Mouse (Mus musculus): ENCODE measurements around the gene Pdpr. TPM values are rescaled to one million over a fixed set of nuclear protein-coding genes. Genes with fewer than 3 reads are reported as not detected.
"Not testable (repeated sequence)": the region's sequence is repeated elsewhere in the genome, so short reads cannot be mapped to it uniquely, and the experiment has no call there.

The Pdpr gene
- total RNA-seq, 1 experiment from 2014 or later = 19.0 TPM

GRCm38 (mm10) chr8:111079861-111080271, 14.6 kb upstream of the Pdpr start:
- 0 out of 4 replicates have a peak, but pooled peaks of 1 of the 2 experiments have one; percentile 32 for ATAC-seq (replicated peaks in 1 of 2; ENCODE audit: insufficient read depth in 1 of 2, low FRiP score in 2 of 2, low TSS enrichment in 1 of 2, low read depth in 1 of 2, poor library complexity in 2 of 2, severe bottlenecking in 2 of 2)

DNA sequence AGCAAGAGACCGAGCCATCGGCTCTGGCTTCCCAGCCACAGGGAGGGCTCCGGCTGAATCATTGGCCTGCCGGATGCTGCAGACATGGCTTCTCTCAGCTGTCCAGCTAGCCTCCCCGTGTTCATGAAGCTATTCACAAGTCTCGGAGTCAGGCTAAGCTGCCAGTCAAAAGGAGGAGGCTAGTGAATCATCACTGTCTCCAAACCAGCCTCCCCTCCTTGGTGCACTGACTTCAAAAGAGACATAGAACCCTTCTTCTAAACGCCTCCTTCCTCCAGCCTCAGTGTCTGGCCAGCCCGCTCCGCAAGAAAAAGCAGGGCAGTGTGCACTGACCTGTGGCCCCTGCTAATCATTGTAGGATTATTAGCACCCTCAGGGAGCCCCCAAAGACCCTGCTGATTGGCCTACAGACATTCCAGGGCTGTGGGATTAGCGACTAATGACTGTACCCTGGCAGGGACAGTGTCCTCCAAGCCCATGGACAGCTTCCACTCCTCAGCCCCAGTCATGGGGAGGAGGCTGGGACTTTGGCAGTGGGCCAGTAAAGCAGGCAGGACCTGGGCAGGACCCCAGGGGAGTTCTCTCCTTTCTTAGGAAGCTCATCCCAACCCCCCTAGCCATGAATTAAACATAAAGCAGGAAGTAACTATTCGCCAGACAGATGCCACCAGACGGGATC, 12.7 kb upstream of the Pdpr start:
- ATAC-seq (replicated peaks in 1 of 2; ENCODE audit: insufficient read depth in 1 of 2, low FRiP score in 2 of 2, low TSS enrichment in 1 of 2, low read depth in 1 of 2, poor library complexity in 2 of 2, severe bottlenecking in 2 of 2) = no peak

DNA sequence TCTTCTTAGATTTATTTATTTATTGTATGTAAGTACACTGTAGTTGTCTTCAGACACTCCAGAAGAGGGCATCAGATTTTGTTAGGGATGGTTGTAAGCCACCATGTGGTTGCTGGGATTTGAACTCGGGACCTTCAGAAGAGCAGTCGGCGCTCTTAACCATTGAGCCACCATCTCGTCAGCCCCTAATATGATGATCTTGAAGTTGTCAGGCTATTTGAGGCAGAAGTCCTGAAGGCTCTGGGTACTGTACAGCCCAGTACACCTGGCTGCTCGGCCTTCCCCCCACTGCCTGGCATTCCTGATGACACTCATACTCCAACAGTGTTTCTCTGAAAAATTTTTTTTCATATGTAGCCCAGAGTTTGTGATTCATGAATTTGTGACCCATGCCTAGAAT, 10.5 kb upstream of the Pdpr start:
- not testable (repeated sequence) for ATAC-seq (replicated peaks in 1 of 2; ENCODE audit: insufficient read depth in 1 of 2, low FRiP score in 2 of 2, low TSS enrichment in 1 of 2, low read depth in 1 of 2, poor library complexity in 2 of 2, severe bottlenecking in 2 of 2)

- ATAC-seq (replicated peaks in 1 of 2; ENCODE audit: insufficient read depth in 1 of 2, low FRiP score in 2 of 2, low TSS enrichment in 1 of 2, low read depth in 1 of 2, poor library complexity in 2 of 2, severe bottlenecking in 2 of 2) = peak; percentile 63 to 67; a peak in 3 of 4 replicates
Measured at GRCm38 (mm10) chr8:111090126-111090525, 4.3 kb upstream of the Pdpr start.

DNA sequence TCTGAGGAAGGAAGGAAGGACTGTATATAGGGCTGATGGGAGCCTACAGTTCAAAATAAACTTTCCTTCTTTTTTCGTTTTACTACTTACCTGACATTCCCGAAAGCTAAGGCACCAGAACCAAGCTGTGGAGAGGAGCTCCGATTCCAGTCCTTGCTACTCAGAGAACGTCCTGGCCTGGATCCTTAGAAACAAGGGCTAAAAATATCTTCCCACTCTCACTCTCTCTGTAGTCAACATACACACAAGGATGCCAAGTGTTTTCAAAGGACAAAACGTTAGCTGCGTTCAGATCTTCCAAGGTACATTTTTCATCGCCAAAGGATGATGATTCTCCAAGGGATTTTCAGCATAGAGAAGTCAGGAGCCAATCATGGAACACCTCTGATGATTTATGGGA, 2.7 kb upstream of the Pdpr start:
- no peak for ATAC-seq (replicated peaks in 1 of 2; ENCODE audit: insufficient read depth in 1 of 2, low FRiP score in 2 of 2, low TSS enrichment in 1 of 2, low read depth in 1 of 2, poor library complexity in 2 of 2, severe bottlenecking in 2 of 2)

GRCm38 (mm10) chr8:111092326-111092725, 2.1 kb upstream of the Pdpr start, which contains the start of gene Clec18a:
Gene Clec18a, minus strand, starts transcription at chr8:111092426.
- ATAC-seq (replicated peaks in 1 of 2; ENCODE audit: insufficient read depth in 1 of 2, low FRiP score in 2 of 2, low TSS enrichment in 1 of 2, low read depth in 1 of 2, poor library complexity in 2 of 2, severe bottlenecking in 2 of 2) = not testable (repeated sequence)

DNA sequence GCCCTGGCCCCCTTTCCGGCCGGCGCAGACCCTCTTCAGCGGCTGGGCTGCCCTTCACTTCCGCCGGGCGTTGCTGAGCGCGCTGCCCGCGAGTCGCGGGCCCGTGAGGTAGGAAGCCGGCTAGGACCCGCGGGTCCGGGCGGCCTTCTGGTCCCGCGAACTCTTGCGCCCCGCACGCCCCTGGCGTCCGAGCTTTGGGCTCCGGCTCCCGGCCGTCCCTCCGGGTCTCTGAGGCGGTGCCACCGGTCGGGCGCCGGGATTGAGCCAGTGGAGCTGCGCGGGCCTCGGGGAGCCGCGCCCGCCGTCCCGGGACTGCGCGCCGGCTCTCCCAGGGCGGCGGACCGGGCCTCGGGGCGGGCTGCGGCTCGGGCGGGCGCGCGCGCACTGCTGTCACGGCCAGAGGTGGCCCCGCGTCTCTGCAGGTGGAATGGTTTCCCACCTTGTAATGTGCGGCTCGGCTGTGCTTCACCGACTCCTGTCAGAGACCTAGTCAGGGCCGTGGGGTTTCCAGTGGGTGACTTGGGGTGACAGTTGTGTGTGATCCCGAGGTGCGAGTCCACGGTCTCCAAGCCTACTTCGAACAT, 381 bp downstream of the Pdpr start:
- peak in 1 of 2 experiments; percentile 28; a peak in 2 of 4 replicates for ATAC-seq (replicated peaks in 1 of 2; ENCODE audit: insufficient read depth in 1 of 2, low FRiP score in 2 of 2, low TSS enrichment in 1 of 2, low read depth in 1 of 2, poor library complexity in 2 of 2, severe bottlenecking in 2 of 2)

GRCm38 (mm10) chr8:111114891-111115290, 20.5 kb downstream of the Pdpr start:
- ATAC-seq (replicated peaks in 1 of 2; ENCODE audit: insufficient read depth in 1 of 2, low FRiP score in 2 of 2, low TSS enrichment in 1 of 2, low read depth in 1 of 2, poor library complexity in 2 of 2, severe bottlenecking in 2 of 2) = no peak

- no peak for ATAC-seq (replicated peaks in 1 of 2; ENCODE audit: insufficient read depth in 1 of 2, low FRiP score in 2 of 2, low TSS enrichment in 1 of 2, low read depth in 1 of 2, poor library complexity in 2 of 2, severe bottlenecking in 2 of 2)
Measured at GRCm38 (mm10) chr8:111119481-111119880, 25.1 kb downstream of the Pdpr start.

DNA sequence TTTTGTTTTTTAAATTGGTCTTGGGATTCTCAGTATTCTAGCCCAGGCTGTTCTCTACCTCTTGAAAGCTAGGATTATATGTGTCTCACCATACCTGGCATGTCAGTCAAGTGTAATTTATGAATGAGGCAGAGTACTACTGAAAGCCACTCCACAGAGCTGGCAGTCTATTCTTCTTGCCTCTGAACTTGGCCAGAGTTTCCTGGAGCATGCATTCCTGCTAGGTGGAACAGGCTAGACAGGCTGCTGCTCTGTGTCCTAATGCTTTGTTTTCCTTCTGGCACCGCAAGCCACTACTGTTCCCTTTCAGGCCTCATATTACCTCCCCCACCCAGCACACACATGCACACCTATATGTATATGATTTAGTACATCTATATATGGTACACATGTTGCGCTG, 36.3 kb downstream of the Pdpr start:
- ATAC-seq (replicated peaks in 1 of 2; ENCODE audit: insufficient read depth in 1 of 2, low FRiP score in 2 of 2, low TSS enrichment in 1 of 2, low read depth in 1 of 2, poor library complexity in 2 of 2, severe bottlenecking in 2 of 2) = no peak

DNA sequence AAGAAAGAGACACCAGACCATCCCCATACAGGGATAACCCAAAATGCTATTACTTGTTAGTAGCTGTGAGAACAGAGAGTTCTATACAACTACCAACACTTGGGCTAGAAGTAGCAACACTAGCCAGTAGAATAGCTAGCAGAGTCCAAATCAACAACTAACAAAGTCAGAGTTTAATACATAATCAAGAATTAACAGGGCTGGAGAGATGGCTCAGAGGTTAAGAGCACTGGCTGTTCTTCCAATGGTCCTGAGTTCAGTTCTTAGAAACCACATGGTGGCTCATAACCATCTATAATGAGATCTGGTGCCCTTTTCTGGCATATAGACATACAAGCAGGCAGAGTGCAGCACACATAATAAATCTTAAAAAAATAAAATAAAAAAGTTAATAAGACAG, 48.1 kb downstream of the Pdpr start:
- no peak for ATAC-seq (replicated peaks in 1 of 2; ENCODE audit: insufficient read depth in 1 of 2, low FRiP score in 2 of 2, low TSS enrichment in 1 of 2, low read depth in 1 of 2, poor library complexity in 2 of 2, severe bottlenecking in 2 of 2)

GRCm38 (mm10) chr8:111144901-111145459, 50.5 kb downstream of the Pdpr start:
- ATAC-seq (replicated peaks in 1 of 2; ENCODE audit: insufficient read depth in 1 of 2, low FRiP score in 2 of 2, low TSS enrichment in 1 of 2, low read depth in 1 of 2, poor library complexity in 2 of 2, severe bottlenecking in 2 of 2) = peak in 1 of 2 experiments; percentile 35; a peak in 1 of 4 replicates

DNA sequence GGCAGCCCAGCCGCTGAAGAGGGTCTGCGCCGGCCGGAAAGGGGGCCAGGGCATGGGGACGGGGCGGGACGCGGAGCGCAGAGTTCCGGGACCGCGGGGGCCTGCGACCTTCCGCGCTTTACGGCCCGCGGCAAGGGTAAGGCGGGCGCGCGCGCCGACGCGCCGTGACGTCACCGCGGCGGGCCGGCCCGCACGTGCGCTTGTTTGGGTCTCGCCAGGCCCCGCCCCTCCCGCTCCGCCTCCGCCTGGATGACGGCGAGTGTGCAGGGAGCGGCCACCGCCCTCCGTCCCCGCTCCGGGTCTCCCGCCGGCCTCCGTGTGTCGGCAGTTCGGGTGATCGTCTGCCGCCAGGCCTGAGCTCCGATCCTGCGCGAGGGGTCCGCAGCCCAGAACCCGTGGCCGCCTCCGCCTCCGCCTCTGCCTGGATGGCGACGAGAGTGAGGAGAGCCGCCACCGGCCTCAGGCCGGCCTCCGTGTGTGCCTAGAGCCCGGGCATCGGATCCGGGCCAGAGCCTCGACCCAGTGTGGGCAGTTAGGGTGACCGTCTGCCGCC, 51.1 kb downstream of the Pdpr start:
- ATAC-seq (replicated peaks in 1 of 2; ENCODE audit: insufficient read depth in 1 of 2, low FRiP score in 2 of 2, low TSS enrichment in 1 of 2, low read depth in 1 of 2, poor library complexity in 2 of 2, severe bottlenecking in 2 of 2) = peak; percentile 83 to 92

GRCm38 (mm10) chr8:111155721-111156436, 61.4 kb downstream of the Pdpr start:
- ATAC-seq (replicated peaks in 1 of 2; ENCODE audit: insufficient read depth in 1 of 2, low FRiP score in 2 of 2, low TSS enrichment in 1 of 2, low read depth in 1 of 2, poor library complexity in 2 of 2, severe bottlenecking in 2 of 2) = no peak

- ATAC-seq (replicated peaks in 1 of 2; ENCODE audit: insufficient read depth in 1 of 2, low FRiP score in 2 of 2, low TSS enrichment in 1 of 2, low read depth in 1 of 2, poor library complexity in 2 of 2, severe bottlenecking in 2 of 2) = peak; percentile 81 to 84
Measured at GRCm38 (mm10) chr8:111157617-111158016, 63.2 kb downstream of the Pdpr start.

- no peak for ATAC-seq (replicated peaks in 1 of 2; ENCODE audit: insufficient read depth in 1 of 2, low FRiP score in 2 of 2, low TSS enrichment in 1 of 2, low read depth in 1 of 2, poor library complexity in 2 of 2, severe bottlenecking in 2 of 2)
Measured at GRCm38 (mm10) chr8:111171661-111172060, 77.2 kb downstream of the Pdpr start.

DNA sequence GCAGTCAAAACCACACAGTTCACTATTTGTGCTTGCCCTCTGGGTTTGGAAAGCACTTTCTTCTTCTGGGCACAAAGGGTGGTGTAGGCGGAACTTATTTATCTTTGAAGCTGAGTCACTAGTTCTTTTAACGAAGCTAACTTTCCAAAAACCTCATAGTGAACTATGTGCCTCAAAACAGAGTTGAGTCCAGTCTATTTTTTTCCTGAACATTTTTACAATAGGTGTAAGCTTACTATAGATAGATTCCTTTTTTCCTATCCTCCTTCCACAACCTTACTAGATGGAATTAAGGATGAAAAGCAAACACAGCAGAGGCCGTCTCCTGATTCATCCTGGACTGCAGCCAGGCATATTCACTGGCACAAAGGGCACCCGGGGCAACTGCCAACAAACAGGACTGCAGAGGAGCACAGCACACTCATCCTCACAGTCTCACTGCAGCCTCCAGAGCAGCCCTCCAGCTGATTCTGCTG, 91.1 kb downstream of the Pdpr start:
- ATAC-seq (replicated peaks in 1 of 2; ENCODE audit: insufficient read depth in 1 of 2, low FRiP score in 2 of 2, low TSS enrichment in 1 of 2, low read depth in 1 of 2, poor library complexity in 2 of 2, severe bottlenecking in 2 of 2) = no peak

Data from hematopoietic stem cell, adult 5-6 weeks (primary cell).